Mouse (Mus musculus) bone marrow macrophage, adult 2 months (primary cell): ENCODE data around the gene Cul1.

Source experiments
- CTCF ChIP-seq: IDR thresholded peaks from 2 replicates; pipeline ENCODE4 v1.5.1; 2012; ENCODE audit warnings: low read depth, mild to moderate bottlenecking, low read length, moderate library complexity
- POLR2A ChIP-seq: IDR thresholded peaks from 2 replicates; pipeline ENCODE4 v1.6.1; 2012; ENCODE audit warnings: mild to moderate bottlenecking, low read depth, low read length, borderline replicate concordance

GRCm38 (mm10) chr6:47565326-47566035 lies 112.3 kb downstream of the Cul1 start:
- TF ChIP-seq CTCF (no peak), POLR2A (no peak)
